Mouse (Mus musculus) G1E-ER4 (cell line): ENCODE results near the gene Txn1. TPM values are rescaled to one million over a fixed set of nuclear protein-coding genes. Genes with fewer than 3 reads are reported as not detected.

Experiments used
- GATA1 ChIP-seq: IDR thresholded peaks from one replicate; pipeline ENCODE4 v1.8.0; 2012; ENCODE audit warnings: low read length, inconsistent platforms
- polyA plus RNA-seq: library from polyadenylated mRNA; stranded (reverse); fragments of >175 nt; gene quantifications from 2 replicates; pipeline ENCODE4 v1.2.3, GENCODE M21; 2012

Txn1 gene
- polyA plus RNA-seq, 1 experiment = 16.8 TPM

GRCm38 (mm10) chr4:57916711-57917110 is 39.5 kb downstream of the Txn1 start:
- no peak for TF ChIP-seq GATA1

GRCm38 (mm10) chr4:57916201-57916661 is 40.0 kb downstream of the Txn1 start, which contains the start of gene D630039A03Rik:
Gene D630039A03Rik (minus strand): TSS chr4:57916297.
- no peak for TF ChIP-seq GATA1

- TF ChIP-seq GATA1 = no peak
Measured at GRCm38 (mm10) chr4:57915216-57915965, 40.8 kb downstream of the Txn1 start.

- TF ChIP-seq GATA1 = no peak
Measured at GRCm38 (mm10) chr4:57914193-57915190, 41.7 kb downstream of the Txn1 start.

- TF ChIP-seq GATA1 = no peak
Measured at GRCm38 (mm10) chr4:57913021-57913420, 43.2 kb downstream of the Txn1 start.

- TF ChIP-seq GATA1 = no peak
Measured at GRCm38 (mm10) chr4:57908860-57909259, 47.4 kb downstream of the Txn1 start.

GRCm38 (mm10) chr4:57906708-57907107 is 49.5 kb downstream of the Txn1 start:
- no peak for TF ChIP-seq GATA1

GRCm38 (mm10) chr4:57904638-57905037 is 51.6 kb downstream of the Txn1 start:
- no peak for TF ChIP-seq GATA1

GRCm38 (mm10) chr4:57904211-57904610 is 52.0 kb downstream of the Txn1 start:
- TF ChIP-seq GATA1 = no peak

GRCm38 (mm10) chr4:57902619-57903018 is 53.6 kb downstream of the Txn1 start:
- TF ChIP-seq GATA1 = no peak

- TF ChIP-seq GATA1 = no peak
Measured at GRCm38 (mm10) chr4:57901210-57901609, 55.0 kb downstream of the Txn1 start.

GRCm38 (mm10) chr4:57896631-57897030 is 59.6 kb downstream of the Txn1 start:
- no peak for TF ChIP-seq GATA1

- TF ChIP-seq GATA1 = no peak
Measured at GRCm38 (mm10) chr4:57895902-57896301, 60.3 kb downstream of the Txn1 start.

- TF ChIP-seq GATA1 = no peak
Measured at GRCm38 (mm10) chr4:57895140-57895539, 61.1 kb downstream of the Txn1 start.

Other genes with a start within 250 kb of the Txn1 start
- 0.01 TPM in 2 replicates for gene Akap2, start 238.8 kb downstream of the Txn1 start, polyA plus RNA-seq
- not detected in 2 replicates for gene D630039A03Rik, start 40.1 kb downstream of the Txn1 start, polyA plus RNA-seq
- gene Txndc8, start 52.7 kb upstream of the Txn1 start, polyA plus RNA-seq = not detected in 2 replicates